37 mouse cellular contexts compared by ENCODE assay signal in genomic region chr1:162986777-162987176, GRCm38 (mm10). TPM values are rescaled to one million over a fixed set of nuclear protein-coding genes. Genes with fewer than 3 reads are reported as not detected.
"Had no signal": no experiment of that assay in that cellular context is flagged by ENCODE, and none has a peak within 500 bp of the region (broad histone marks: within the 10 kb centered on the region; RNA-seq: fewer than 3 reads in every experiment).

No protein-coding gene starts in this region.

- H3K4me3 ChIP-seq: heart, embryonic 10.5 days; heart, embryonic 12.5 days; hindbrain, embryonic 13.5 days; hindbrain, embryonic 15.5 days; limb, embryonic 13.5 days; limb, embryonic 15.5 days; liver, embryonic 12.5 days had no signal

- DNase-seq: forebrain, postnatal 0 days; gastrocnemius, postnatal 14 days; gastrocnemius, postnatal 36 days; heart, postnatal 10 days; kidney, adult 18-20 months; layer of hippocampus, adult 9-11 months; layer of hippocampus, postnatal 36 days; left cerebral cortex, postnatal 4 days had no signal

- H3K27ac ChIP-seq: heart, embryonic 10.5 days; hindbrain, embryonic 13.5 days; hindbrain, embryonic 15.5 days; hindbrain, postnatal 0 days; limb, embryonic 13.5 days; limb, embryonic 15.5 days; liver, embryonic 12.5 days; liver, embryonic 14.5 days had no signal

- H3K4me2 ChIP-seq: heart, embryonic 12.5 days; hindbrain, embryonic 13.5 days; hindbrain, embryonic 15.5 days; limb, embryonic 13.5 days; limb, embryonic 15.5 days; liver, embryonic 12.5 days had no signal

- ATAC-seq: forebrain, postnatal 0 days; hindbrain, postnatal 0 days; intestine, embryonic 16.5 days; liver, embryonic 12.5 days had no signal

- H3K36me3 ChIP-seq: heart, embryonic 10.5 days; heart, embryonic 12.5 days; hindbrain, embryonic 13.5 days; hindbrain, embryonic 15.5 days; limb, embryonic 13.5 days; limb, embryonic 15.5 days; liver, embryonic 12.5 days had no signal

- H3K9me3 ChIP-seq: heart, embryonic 10.5 days; heart, embryonic 12.5 days; hindbrain, embryonic 13.5 days; hindbrain, embryonic 15.5 days; limb, embryonic 13.5 days; limb, embryonic 15.5 days had no signal

- H3K27me3 ChIP-seq: heart, embryonic 12.5 days; hindbrain, embryonic 13.5 days; hindbrain, embryonic 15.5 days; limb, embryonic 13.5 days; limb, embryonic 15.5 days; liver, embryonic 12.5 days had no signal

- H3K9ac ChIP-seq: forebrain, postnatal 0 days; heart, embryonic 12.5 days; hindbrain, embryonic 13.5 days; hindbrain, embryonic 15.5 days; limb, embryonic 13.5 days; limb, embryonic 15.5 days; liver, embryonic 12.5 days; liver, embryonic 14.5 days had no signal

- H3K4me1 ChIP-seq: heart, embryonic 10.5 days; heart, embryonic 12.5 days; hindbrain, embryonic 13.5 days; hindbrain, embryonic 15.5 days; limb, embryonic 13.5 days; limb, embryonic 15.5 days; liver, embryonic 12.5 days had no signal

RNA-seq across cellular contexts. Expression of gene Fmo3, which starts 2.4 kb away (rescaled TPM):
- total RNA-seq: forebrain, postnatal 0 days; gastrocnemius, adult 18-20 months; gastrocnemius, adult 8-10 months; gastrocnemius, postnatal 14 days; gastrocnemius, postnatal 36 days; heart, postnatal 10 days; heart, postnatal 36 days; hematopoietic stem cell, adult 5-6 weeks; hindbrain, postnatal 0 days; layer of hippocampus, adult 18-20 months; layer of hippocampus, adult 8-10 months; layer of hippocampus, postnatal 14 days; layer of hippocampus, postnatal 36 days; left cerebral cortex, adult 18-20 months; left cerebral cortex, adult 8-10 months; left cerebral cortex, postnatal 10 days; left cerebral cortex, postnatal 25 days; left cerebral cortex, postnatal 4 days had no signal
- polyA plus RNA-seq: forebrain, postnatal 0 days; heart, embryonic 10.5 days; heart, embryonic 12.5 days; heart, embryonic 14.5 days; hindbrain, embryonic 11.5 days; hindbrain, embryonic 13.5 days; hindbrain, embryonic 15.5 days; hindbrain, postnatal 0 days; intestine, embryonic 16.5 days; kidney, embryonic 14.5 days; kidney, embryonic 16.5 days; large intestine, adult 2 months; limb, embryonic 11.5 days; limb, embryonic 13.5 days; limb, embryonic 15.5 days; liver, embryonic 12.5 days; liver, embryonic 14.5 days; liver, embryonic 16.5 days had no signal

RNA-seq across cellular contexts. Expression of gene Fmo6, which starts 49.5 kb away (rescaled TPM):
- total RNA-seq: forebrain, postnatal 0 days; gastrocnemius, adult 18-20 months; gastrocnemius, adult 8-10 months; gastrocnemius, postnatal 14 days; gastrocnemius, postnatal 36 days; heart, adult 8-10 months; heart, postnatal 10 days; heart, postnatal 36 days; hematopoietic stem cell, adult 5-6 weeks; hindbrain, postnatal 0 days; layer of hippocampus, adult 18-20 months; layer of hippocampus, adult 8-10 months; layer of hippocampus, postnatal 14 days; layer of hippocampus, postnatal 36 days; left cerebral cortex, adult 18-20 months; left cerebral cortex, adult 8-10 months; left cerebral cortex, postnatal 10 days; left cerebral cortex, postnatal 25 days; left cerebral cortex, postnatal 4 days had no signal
- polyA plus RNA-seq: forebrain, postnatal 0 days; heart, embryonic 10.5 days; heart, embryonic 12.5 days; heart, embryonic 14.5 days; hindbrain, embryonic 11.5 days; hindbrain, embryonic 13.5 days; hindbrain, embryonic 15.5 days; hindbrain, postnatal 0 days; intestine, embryonic 16.5 days; large intestine, adult 2 months; limb, embryonic 11.5 days; liver, embryonic 12.5 days; liver, embryonic 14.5 days; liver, embryonic 16.5 days had no signal
